Comparison of ENCODE assay signal across 8 mouse cellular contexts in the genomic region with DNA sequence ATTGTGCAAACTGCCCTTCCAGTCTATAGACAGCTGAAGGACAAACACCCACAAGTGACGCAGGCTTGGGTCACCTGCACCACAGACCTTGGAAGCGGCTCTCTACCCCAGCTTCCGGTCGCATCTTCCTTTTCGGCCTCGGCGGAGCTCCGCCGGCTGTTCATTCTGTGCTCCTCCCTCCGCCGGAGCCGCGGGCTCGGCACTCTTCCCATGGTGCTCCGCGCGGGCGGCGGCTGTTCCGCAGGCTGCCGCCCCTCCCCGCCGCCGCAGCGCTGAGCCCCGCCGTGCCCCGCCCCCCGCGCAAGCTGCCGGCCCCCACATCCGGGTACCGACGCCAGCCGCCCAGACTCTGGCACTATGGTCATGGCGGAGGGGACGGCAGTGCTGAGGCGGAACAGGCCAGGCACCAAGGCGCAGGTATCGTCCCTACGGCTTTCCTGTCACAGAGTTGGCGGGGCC. TPM values are rescaled to one million over a fixed set of nuclear protein-coding genes. Genes with fewer than 3 reads are reported as not detected.
DNase-seq lines count a peak whose midpoint lies in the region; ATAC-seq lines count a peak whose summit lies in the region.

A gene (plus strand): TSS at position 289 of the 459 bp plus-strand sequence.

- peaks cover 20% of the 10 kb centered on the region for H3K4me1 ChIP-seq in hindbrain, embryonic 12.5 days

- peak within 1 kb of the TSS; percentile 99 for H3K27ac ChIP-seq in hindbrain, embryonic 12.5 days

- no peaks in the 10 kb centered on the region for H3K27me3 ChIP-seq in hindbrain, embryonic 12.5 days

- WGBS in hindbrain, embryonic 12.5 days: under 1% methylated on average over 42 of the region's 42 CpGs

- peak; percentile 96 for DNase-seq in Muller cell, postnatal 12 days (ENCODE audit: inconsistent ontology term)
- DNase-seq in cerebellum, adult 9-11 months: peak; percentile 94
- peak; percentile 86 to 90 for DNase-seq in frontal cortex, postnatal 10 days (ENCODE audit: low spot score in 2 of 2)
- DNase-seq in layer of hippocampus, postnatal 14 days (ENCODE audit: low spot score in 2 of 2): peak; percentile 89 to 92
- peak; percentile 95 for DNase-seq in lung, postnatal 14 days
- DNase-seq in retina, adult 2 months (ENCODE audit: low read depth, low spot score): peak; percentile 90
- DNase-seq in thymus, postnatal 36 days: peak; percentile 91 to 93

- H3K4me3 ChIP-seq in hindbrain, embryonic 12.5 days: peak within 1 kb of the TSS; percentile 95

- H3K4me2 ChIP-seq in hindbrain, embryonic 12.5 days (replicated peaks): peak within 1 kb of the TSS; percentile 65

- no peaks in the 10 kb centered on the region for H3K9me3 ChIP-seq in hindbrain, embryonic 12.5 days (replicated peaks)

- peak within 1 kb of the TSS; percentile 98 for H3K9ac ChIP-seq in hindbrain, embryonic 12.5 days

- 0 out of 2 replicates have a peak, but pooled peaks cover 4% of the 10 kb centered on the region for H3K36me3 ChIP-seq in hindbrain, embryonic 12.5 days

- ATAC-seq in hindbrain, embryonic 12.5 days (ENCODE audit: low FRiP score): peak; percentile 99

RNA-seq across cellular contexts. Expression of the gene that starts here (rescaled TPM):
- polyA plus RNA-seq in hindbrain, embryonic 12.5 days (2016; fragmentation: Nextera tagmentation; extraction: Ambion mirVana): 150 and 161 TPM in 2 replicates
- total RNA-seq in layer of hippocampus, postnatal 14 days (2021): 10 to 100 TPM; 63.3 to 67.0 TPM

Comparison
In these comparisons a context has a peak if more than half of its experiments do, and no peak if none do; other contexts are left out.
1. Peak in every context shown above with its lines: DNase-seq, ATAC-seq, H3K4me3 ChIP-seq and H3K27ac ChIP-seq.